Mouse (Mus musculus) mouse trophoblast stem cell (cell line): ENCODE results near the gene Mapkbp1.

Experiments used
- in situ Hi-C, 2 experiments: fragments of 300-500 bp; cut with MseI, MboI; formaldehyde crosslinking; loops; 2 replicates in 1 of 2; 3 replicates in 1 of 2; pipeline ENCODE4 v1.15.1; 2025

Mapkbp1 gene

GRCm38 (mm10) chr2:119972537-119972879 lies at the start of gene Mapkbp1:
Mapkbp1 (plus strand) TSS chr2:119972699.
- in situ Hi-C loops = loop anchor here in 1 of 2 experiments (10.0 kb wide), 1 partner anchor 102 kb away; no protein-coding TSS in a partner anchor

- in situ Hi-C loops = loop anchor here in 1 of 2 experiments (10.0 kb wide), 1 partner anchor 104 kb away; no protein-coding TSS in a partner anchor
Observed at GRCm38 (mm10) chr2:119970571-119970970, 1.9 kb upstream of the Mapkbp1 start.

GRCm38 (mm10) chr2:119971316-119971715 lies 1.2 kb upstream of the Mapkbp1 start:
- in situ Hi-C loops = loop anchor here in 1 of 2 experiments (10.0 kb wide), 1 partner anchor 103 kb away; no protein-coding TSS in a partner anchor

GRCm38 (mm10) chr2:119971837-119972536 lies 512 bp upstream of the Mapkbp1 start:
- in situ Hi-C loops = loop anchor here in 1 of 2 experiments (10.0 kb wide), 1 partner anchor 103 kb away; no protein-coding TSS in a partner anchor

- in situ Hi-C loops = no loop called here
Observed at GRCm38 (mm10) chr2:119980343-119980986, 8.0 kb downstream of the Mapkbp1 start.

- in situ Hi-C loops = no loop called here
Observed at GRCm38 (mm10) chr2:119981631-119982030, 9.1 kb downstream of the Mapkbp1 start.

GRCm38 (mm10) chr2:119985871-119986270 lies 13.4 kb downstream of the Mapkbp1 start:
- in situ Hi-C loops = no loop called here

- in situ Hi-C loops = no loop called here
Observed at GRCm38 (mm10) chr2:119986369-119986768, 13.9 kb downstream of the Mapkbp1 start.

GRCm38 (mm10) chr2:119987441-119987840 lies 14.9 kb downstream of the Mapkbp1 start:
- in situ Hi-C loops = no loop called here

GRCm38 (mm10) chr2:119988952-119989351 lies 16.5 kb downstream of the Mapkbp1 start:
- in situ Hi-C loops = no loop called here

GRCm38 (mm10) chr2:119990881-119991280 lies 18.4 kb downstream of the Mapkbp1 start:
- in situ Hi-C loops = no loop called here

- in situ Hi-C loops = no loop called here
Observed at GRCm38 (mm10) chr2:119992349-119992748, 19.9 kb downstream of the Mapkbp1 start.

GRCm38 (mm10) chr2:119993515-119993914 lies 21.0 kb downstream of the Mapkbp1 start:
- in situ Hi-C loops = no loop called here

- in situ Hi-C loops = no loop called here
Observed at GRCm38 (mm10) chr2:119994839-119995238, 22.3 kb downstream of the Mapkbp1 start.

- in situ Hi-C loops = no loop called here
Observed at GRCm38 (mm10) chr2:119995391-119996281, 23.1 kb downstream of the Mapkbp1 start.

- in situ Hi-C loops = no loop called here
Observed at GRCm38 (mm10) chr2:119997354-119997753, 24.9 kb downstream of the Mapkbp1 start.

- in situ Hi-C loops = no loop called here
Observed at GRCm38 (mm10) chr2:119999731-120000130, 27.2 kb downstream of the Mapkbp1 start.

GRCm38 (mm10) chr2:120000882-120001584 lies 28.5 kb downstream of the Mapkbp1 start:
- in situ Hi-C loops = no loop called here

GRCm38 (mm10) chr2:120001956-120002355 lies 29.5 kb downstream of the Mapkbp1 start:
- in situ Hi-C loops = no loop called here

GRCm38 (mm10) chr2:120003970-120004369 lies 31.5 kb downstream of the Mapkbp1 start:
- in situ Hi-C loops = no loop called here

GRCm38 (mm10) chr2:120006696-120007095 lies 34.2 kb downstream of the Mapkbp1 start:
- in situ Hi-C loops = no loop called here
